Mouse (Mus musculus) neural tube, embryonic 11.5 days (tissue): ENCODE results near the gene Ifnlr1. TPM values are rescaled to one million over a fixed set of nuclear protein-coding genes. Genes with fewer than 3 reads are reported as not detected.
"Not testable (repeated sequence)": the region's sequence is repeated elsewhere in the genome, so short reads cannot be mapped to it uniquely, and the experiment has no call there.

ENCODE experiments used
- ATAC-seq: fragments of 200-750 bp; cut with Nextera tagmentation; 2 replicates; pipeline ENCODE4 v1.8.0; 2017; ENCODE audit warnings: moderate number of reproducible peaks, mild to moderate bottlenecking, moderate TSS enrichment, moderate library complexity; ENCODE audit not compliant: insufficient read depth, low FRiP score, low TSS enrichment
- DNase-seq: peaks from one replicate; pipeline ENCODE4 v3.0.0-alpha.2; 2015; ENCODE audit warnings: low spot score
- H3K27ac ChIP-seq: fragments of 300-500 bp; sonication (generic); 2 replicates; pipeline ENCODE4 v1.5.1; 2014; ENCODE audit warnings: low read depth, mild to moderate bottlenecking, low read length
- H3K27me3 ChIP-seq: fragments of 300-500 bp; sonication (generic); 2 replicates; pipeline ENCODE4 v1.6.1; 2014; ENCODE audit warnings: mild to moderate bottlenecking, low read length, mixed read lengths; ENCODE audit not compliant: control insufficient read depth, insufficient read depth
- H3K36me3 ChIP-seq: fragments of 300-500 bp; sonication (generic); 2 replicates; pipeline ENCODE4 v1.6.1; 2014; ENCODE audit warnings: mild to moderate bottlenecking, low read length, moderate library complexity, mixed read lengths; ENCODE audit not compliant: control insufficient read depth, insufficient read depth
- H3K4me1 ChIP-seq: fragments of 300-500 bp; sonication (generic); 2 replicates; pipeline ENCODE4 v1.6.1; 2014; ENCODE audit warnings: low read length, mixed read lengths; ENCODE audit not compliant: control insufficient read depth, insufficient read depth
- H3K4me2 ChIP-seq: fragments of 300-500 bp; sonication (generic); 2 replicates; pipeline ENCODE4 v1.6.1; 2014; ENCODE audit warnings: low read depth, mild to moderate bottlenecking, moderate library complexity
- H3K4me3 ChIP-seq: fragments of 300-500 bp; sonication (generic); 2 replicates; pipeline ENCODE4 v1.5.1; 2014; ENCODE audit warnings: low read depth, low read length
- H3K9ac ChIP-seq: fragments of 300-500 bp; sonication (generic); 2 replicates; pipeline ENCODE4 v1.6.1; 2014; ENCODE audit warnings: mild to moderate bottlenecking, low read length
- H3K9me3 ChIP-seq: fragments of 300-500 bp; sonication (generic); 2 replicates; pipeline ENCODE4 v1.6.1; 2016; ENCODE audit warnings: low read length; ENCODE audit not compliant: control insufficient read depth
- WGBS: fragments of 180-500 bp; shearing (Covaris S2); extraction: QIAGEN DNeasy Blood & Tissue Kit; methylation state at CpG from one replicate; pipeline ENCODE4 v1.1.7; 2014; 5-methylcytosine and 5-hydroxymethylcytosine counted together
- polyA plus RNA-seq: library from polyadenylated mRNA; unstranded; fragments of >200 nt; fragmentation: Nextera tagmentation; extraction: Ambion mirVana; gene quantifications from 2 replicates; pipeline ENCODE4 v1.2.1, GENCODE M21; 2014

The Ifnlr1 gene
- 0.05 and 0.16 TPM in 2 replicates for polyA plus RNA-seq

- WGBS: under 1% methylated on average over 41 of the region's 41 CpGs
- Histone ChIP-seq H3K4me2 (peak within 1 kb of the TSS; percentile 92), H3K36me3 (no peaks in the 10 kb centered on the region), H3K9me3 (no peaks in the 10 kb centered on the region), H3K4me1 (peaks cover 5% of the 10 kb centered on the region; the same call in 1 of the 2 replicates), H3K27me3 (peaks cover 32% of the 10 kb centered on the region), H3K9ac (peak within 1 kb of the TSS; percentile 39), H3K4me3 (peak within 1 kb of the TSS; percentile 43), H3K27ac (no peak within 1 kb of the TSS)
- ATAC-seq (no peak), DNase-seq (peak; percentile 57)
These were observed at the start of gene Ifnlr1 for GRCm38 (mm10) chr4:135685906-135686567. Ifnlr1 (plus strand) TSS chr4:135686287.

- H3K27ac ChIP-seq, H3K9me3 ChIP-seq, H3K9ac ChIP-seq, ATAC-seq, H3K4me3 ChIP-seq, H3K36me3 ChIP-seq, H3K27me3 ChIP-seq, H3K4me1 ChIP-seq, DNase-seq, H3K4me2 ChIP-seq: not testable (repeated sequence)
- WGBS: 83% methylated on average over 8 of the region's 8 CpGs
These were observed 44.6 kb upstream of the Ifnlr1 start for GRCm38 (mm10) chr4:135641302-135642079.

- ATAC-seq (no peak), DNase-seq (no peak)
- Histone ChIP-seq H3K4me3 (no peak overlapping the region), H3K4me1 (no peaks in the 10 kb centered on the region), H3K27me3 (no peaks in the 10 kb centered on the region), H3K9ac (no peak overlapping the region), H3K4me2 (no peak overlapping the region), H3K36me3 (no peaks in the 10 kb centered on the region), H3K27ac (no peak overlapping the region), H3K9me3 (no peaks in the 10 kb centered on the region)
- 80% methylated on average over 12 of the region's 12 CpGs for WGBS
These were observed 41.0 kb upstream of the Ifnlr1 start for GRCm38 (mm10) chr4:135645022-135645637.

GRCm38 (mm10) chr4:135652966-135653607, 33.0 kb upstream of the Ifnlr1 start:
- Histone ChIP-seq H3K4me2 (no peak overlapping the region), H3K27ac (no peak overlapping the region), H3K4me3 (no peak overlapping the region), H3K36me3 (no peaks in the 10 kb centered on the region), H3K4me1 (no peaks in the 10 kb centered on the region), H3K9ac (no peak overlapping the region), H3K27me3 (no peaks in the 10 kb centered on the region), H3K9me3 (no peaks in the 10 kb centered on the region)
- ATAC-seq (no peak), DNase-seq (no peak)
- WGBS: 60% methylated on average over 11 of the region's 11 CpGs

- Histone ChIP-seq H3K27ac (no peak overlapping the region), H3K9me3 (no peaks in the 10 kb centered on the region), H3K4me2 (no peak overlapping the region), H3K36me3 (no peaks in the 10 kb centered on the region), H3K27me3 (no peaks in the 10 kb centered on the region), H3K4me1 (no peaks in the 10 kb centered on the region), H3K4me3 (no peak overlapping the region), H3K9ac (no peak overlapping the region)
- WGBS: 95% methylated on average over 7 of the region's 7 CpGs
- DNase-seq (no peak), ATAC-seq (no peak)
These were observed 32.1 kb upstream of the Ifnlr1 start for GRCm38 (mm10) chr4:135653956-135654355.

DNA sequence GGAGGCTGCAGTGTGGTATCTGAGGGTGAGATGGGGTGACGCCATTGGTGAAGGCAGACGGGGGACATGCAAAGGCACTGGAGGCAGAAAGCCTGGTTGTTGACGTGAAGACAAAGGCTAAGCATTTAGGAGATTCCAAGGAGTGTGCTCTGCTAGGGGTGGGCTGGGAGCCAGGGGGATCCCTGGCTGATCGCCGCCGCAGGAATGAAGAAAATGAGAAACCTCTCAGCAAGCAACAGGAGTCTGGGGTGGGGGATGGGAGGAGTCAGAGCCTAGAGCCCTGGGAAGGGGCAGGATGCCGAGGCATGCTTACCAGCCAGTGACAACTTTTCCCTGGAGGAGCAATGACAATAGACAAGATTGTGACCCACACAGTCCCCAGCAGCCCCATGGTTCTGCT, 30.6 kb upstream of the Ifnlr1 start:
- Histone ChIP-seq H3K9ac (no peak overlapping the region), H3K4me2 (no peak overlapping the region), H3K27me3 (no peaks in the 10 kb centered on the region), H3K9me3 (no peaks in the 10 kb centered on the region), H3K27ac (no peak overlapping the region), H3K36me3 (no peaks in the 10 kb centered on the region), H3K4me3 (no peak overlapping the region), H3K4me1 (no peaks in the 10 kb centered on the region)
- 47% methylated on average over 7 of the region's 7 CpGs for WGBS
- DNase-seq (no peak), ATAC-seq (no peak)

DNA sequence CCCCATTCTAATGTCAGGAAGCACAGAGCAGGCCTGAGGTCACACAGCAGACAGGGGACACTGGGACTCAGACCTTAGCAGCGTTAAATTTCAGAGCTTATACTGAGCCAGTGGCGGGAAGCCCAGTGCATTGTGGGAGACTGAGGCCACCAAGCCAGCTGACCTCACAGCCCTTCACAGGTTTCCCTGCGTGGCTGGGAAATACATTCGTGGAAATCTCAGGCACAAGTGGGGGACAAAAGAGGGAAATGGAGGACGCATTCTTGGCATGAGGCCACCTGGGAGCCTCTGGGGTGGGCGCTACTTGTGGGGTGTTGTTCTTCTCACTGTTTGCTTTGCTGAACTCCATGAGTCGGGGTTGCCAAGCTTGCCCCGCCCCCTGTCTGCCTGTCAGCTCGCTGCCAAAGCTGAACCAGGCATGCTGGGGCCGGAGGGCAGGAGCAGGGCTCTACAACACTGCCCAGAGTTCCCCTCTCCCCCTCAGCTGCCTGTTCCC, 29.9 kb upstream of the Ifnlr1 start:
- no peak for ATAC-seq
- DNase-seq: no peak
- no peaks in the 10 kb centered on the region for H3K9me3 ChIP-seq
- H3K9ac ChIP-seq: no peak overlapping the region
- no peak overlapping the region for H3K27ac ChIP-seq
- WGBS: 41% methylated on average over 10 of the region's 10 CpGs
- no peak overlapping the region for H3K4me2 ChIP-seq
- H3K4me1 ChIP-seq: no peaks in the 10 kb centered on the region
- H3K36me3 ChIP-seq: no peaks in the 10 kb centered on the region
- no peak overlapping the region for H3K4me3 ChIP-seq
- H3K27me3 ChIP-seq: no peaks in the 10 kb centered on the region

GRCm38 (mm10) chr4:135658484-135658883, 27.6 kb upstream of the Ifnlr1 start:
- H3K9me3 ChIP-seq: no peaks in the 10 kb centered on the region
- no peak overlapping the region for H3K27ac ChIP-seq
- no peak overlapping the region for H3K4me3 ChIP-seq
- DNase-seq (no peak), ATAC-seq (no peak)
- no peaks in the 10 kb centered on the region for H3K36me3 ChIP-seq
- no peaks in the 10 kb centered on the region for H3K4me1 ChIP-seq
- no peak overlapping the region for H3K4me2 ChIP-seq
- no peak overlapping the region for H3K9ac ChIP-seq
- 84% methylated on average over 5 of the region's 5 CpGs for WGBS
- H3K27me3 ChIP-seq: no peaks in the 10 kb centered on the region
